Mouse (Mus musculus) bone marrow macrophage, adult 2 months (primary cell): ENCODE measurements around the gene Atp2b1.

Experiments used
- CTCF ChIP-seq: IDR thresholded peaks from 2 replicates; pipeline ENCODE4 v1.5.1; 2012; ENCODE audit warnings: low read depth, mild to moderate bottlenecking, low read length, moderate library complexity
- POLR2A ChIP-seq: IDR thresholded peaks from 2 replicates; pipeline ENCODE4 v1.6.1; 2012; ENCODE audit warnings: mild to moderate bottlenecking, low read depth, low read length, borderline replicate concordance

DNA sequence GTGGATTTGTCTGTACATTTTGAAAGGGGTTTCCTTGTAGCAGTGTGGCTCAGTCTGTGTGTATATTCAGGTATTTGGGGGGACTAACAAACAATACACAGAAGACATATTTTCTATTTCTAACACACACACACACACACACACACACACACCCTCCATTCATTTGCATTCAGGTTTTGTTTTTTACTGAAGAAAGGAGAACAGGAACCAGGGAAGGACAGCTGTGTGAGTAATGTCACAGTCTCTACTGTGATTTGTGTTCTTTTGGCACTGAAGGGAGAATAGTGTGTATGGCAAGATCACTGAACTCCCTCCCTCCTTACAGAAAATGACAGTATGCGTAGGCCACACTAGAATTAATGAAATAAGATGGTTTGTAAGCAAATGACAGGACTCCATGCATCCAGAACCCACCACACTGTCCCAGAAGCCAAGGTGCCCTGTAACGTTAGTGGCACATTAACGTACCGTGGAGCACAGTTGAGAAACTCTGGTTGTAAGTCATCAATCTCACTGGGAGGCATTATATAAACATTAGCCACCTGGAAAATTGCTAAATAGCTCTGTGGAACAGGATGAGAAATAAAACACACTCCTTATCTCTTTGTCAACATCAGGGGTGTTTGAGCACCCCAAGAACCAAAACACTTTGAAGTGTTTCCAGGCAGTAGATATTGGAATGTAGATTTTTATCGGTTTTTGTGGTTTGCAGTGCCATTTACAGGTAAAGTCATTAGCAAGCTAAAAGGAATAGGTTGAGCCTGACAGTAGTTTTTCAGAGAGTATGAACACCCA, 132.7 kb downstream of the Atp2b1 start:
- no peak for TF ChIP-seq POLR2A
- no peak for TF ChIP-seq CTCF
